Mouse (Mus musculus) lung, adult 2 months (tissue): ENCODE data around the gene Nxph3.

Source experiments
- CTCF ChIP-seq: fragments of 200-500 bp; IDR thresholded peaks from 2 replicates; pipeline ENCODE4 v1.5.1; 2011; ENCODE audit warnings: mild to moderate bottlenecking, low read length, control low read depth; ENCODE audit not compliant: insufficient read depth
- POLR2A ChIP-seq: fragments of 200-500 bp; IDR thresholded peaks from 2 replicates; pipeline ENCODE4 v1.6.1; 2011; ENCODE audit warnings: low read depth, mild to moderate bottlenecking, control low read depth, low read length, borderline replicate concordance; ENCODE audit errors: extremely low read depth

- TF ChIP-seq CTCF (no peak), POLR2A (no peak)
Observed at GRCm38 (mm10) chr11:95476323-95476722, 38.0 kb downstream of the Nxph3 start.
